Mouse (Mus musculus): ENCODE measurements around the gene Fus. TPM values are rescaled to one million over a fixed set of nuclear protein-coding genes. Genes with fewer than 3 reads are reported as not detected.

The Fus gene
- polyA plus RNA-seq (2017; shearing (Covaris generic)), result 135 TPM

DNA sequence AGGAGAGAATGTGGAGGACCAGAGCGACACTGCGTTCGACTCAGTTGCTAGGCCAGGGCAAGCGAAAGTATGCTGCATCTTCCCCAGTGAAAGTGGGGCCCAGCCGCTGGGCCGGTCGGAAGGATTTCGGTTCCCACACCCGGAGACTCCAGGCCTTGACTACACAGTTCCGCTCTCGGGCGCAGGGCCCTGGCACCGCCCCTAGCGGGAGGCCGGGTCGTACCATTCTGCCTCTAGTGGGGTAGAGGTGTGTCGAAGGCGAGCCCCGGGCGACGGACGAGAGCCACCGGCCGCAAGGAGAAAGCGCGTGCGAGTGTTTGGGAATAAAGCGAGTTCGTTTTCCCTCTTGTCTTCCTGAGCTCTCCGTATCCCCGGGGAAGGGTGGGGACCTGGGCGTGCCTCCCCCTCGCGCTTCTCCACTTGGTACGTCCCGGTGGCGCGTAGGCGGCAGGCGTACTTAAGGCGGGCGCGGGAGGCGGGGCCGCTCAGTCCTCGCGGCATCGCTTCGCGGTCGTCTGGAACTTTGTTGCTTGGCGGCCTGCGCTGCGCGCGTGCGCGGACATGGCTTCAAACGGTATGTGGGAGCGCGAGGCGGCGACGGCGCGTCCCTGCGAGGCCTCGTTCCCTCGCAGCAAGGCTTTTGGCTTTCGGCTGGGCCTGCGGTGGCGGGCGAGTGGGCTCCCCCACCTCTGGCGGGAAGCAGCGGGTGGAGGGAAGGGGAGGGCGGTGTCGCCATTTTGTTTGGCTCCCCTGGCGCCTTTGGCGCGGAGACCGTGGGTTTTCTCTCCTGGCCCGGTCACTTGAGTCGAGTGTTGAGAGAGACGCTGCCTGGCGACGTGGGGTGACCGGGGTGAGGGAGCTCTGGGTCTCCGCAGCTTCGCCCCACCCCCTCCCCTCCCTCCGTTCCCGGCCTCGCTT lies at the start of gene Fus:
Gene Fus, plus strand, starts transcription at position 454 of the 918 bp plus-strand sequence.

DNA sequence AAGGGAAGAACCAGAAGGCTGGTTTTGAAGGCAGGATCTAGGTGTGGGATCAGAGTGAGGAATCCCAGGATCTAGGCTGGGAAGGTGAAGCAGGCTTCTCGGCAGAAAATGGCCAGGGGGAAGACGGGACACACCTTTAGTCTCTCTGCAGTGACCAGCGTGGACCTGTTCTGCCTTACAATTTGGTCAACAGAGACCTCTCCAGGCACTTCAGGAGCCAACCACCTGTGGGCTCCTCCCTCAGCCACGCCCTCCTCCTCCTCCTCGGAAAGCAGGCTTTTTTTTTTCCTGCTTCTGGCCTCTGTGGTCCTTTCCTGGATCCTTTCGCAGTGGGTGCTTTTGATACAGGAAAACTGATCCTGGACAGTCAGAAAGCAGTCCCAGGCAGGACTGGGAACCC lies 37.3 kb upstream of the Fus start, which contains the start of gene Prss8:
Gene Prss8, minus strand, starts transcription at position 182 of the 400 bp plus-strand sequence.

DNA sequence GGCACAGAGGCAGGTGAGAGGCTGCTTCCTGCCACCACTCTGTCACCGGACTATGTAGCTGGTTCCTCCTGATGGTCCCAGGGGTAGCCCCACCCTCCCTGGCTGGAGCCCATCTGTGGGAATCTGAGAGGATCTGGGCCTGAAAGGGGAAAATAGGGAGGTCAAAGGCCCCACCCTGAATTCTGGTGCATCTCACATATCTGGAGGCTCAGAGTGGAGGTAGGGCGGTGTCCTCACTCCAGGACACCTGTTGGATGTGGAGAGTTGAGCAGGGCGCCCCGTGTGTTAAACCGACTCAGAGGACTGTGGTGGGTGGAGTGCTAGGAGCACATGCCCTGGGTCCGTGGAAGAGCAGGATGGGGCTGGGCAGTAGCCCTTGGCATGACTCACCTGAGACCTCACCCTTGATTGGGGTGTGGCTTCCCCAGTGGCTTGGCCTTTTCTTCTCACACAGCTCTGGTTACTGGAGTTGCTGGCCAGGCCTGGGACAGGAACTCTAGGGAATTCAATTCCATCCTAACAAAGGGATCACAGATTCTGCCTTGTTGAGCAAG lies 20.7 kb upstream of the Fus start, which contains the start of gene Prss36:
Gene Prss36, minus strand, starts transcription at position 256 of the 554 bp plus-strand sequence.

DNA sequence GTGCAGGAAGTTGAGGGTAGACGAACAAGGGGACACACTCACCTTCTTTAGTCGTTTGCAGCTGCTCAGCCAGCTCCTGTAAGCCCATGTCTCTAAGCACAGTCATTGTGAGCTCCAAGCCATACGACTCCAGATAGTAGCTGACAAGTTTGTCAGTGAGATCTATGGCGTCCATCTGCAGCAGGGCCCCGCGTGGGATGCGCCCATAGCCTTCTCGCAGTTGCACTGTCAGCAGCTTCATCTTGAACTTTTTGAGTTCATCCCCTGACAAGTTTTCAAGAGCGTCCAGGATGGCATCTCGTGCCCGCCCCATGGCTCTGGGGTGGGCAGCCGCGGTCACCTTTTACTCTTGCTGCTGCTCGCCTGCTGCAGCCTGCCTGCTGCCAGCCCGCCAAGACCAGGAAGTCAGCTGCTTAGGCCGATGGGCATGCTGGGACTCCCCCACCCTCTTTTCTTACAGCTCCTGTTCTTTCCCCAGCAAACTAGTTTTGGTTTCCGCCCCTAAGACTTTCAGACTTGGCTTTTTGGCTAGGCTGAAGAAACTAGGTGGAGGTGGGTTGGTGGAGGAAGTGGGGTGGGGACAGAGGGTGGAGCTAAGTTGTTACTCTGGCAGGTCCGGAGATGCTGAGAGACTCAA lies 26.2 kb downstream of the Fus start, which contains the start of gene Pycard:
Gene Pycard, minus strand, starts transcription at position 527 of the 637 bp plus-strand sequence.

DNA sequence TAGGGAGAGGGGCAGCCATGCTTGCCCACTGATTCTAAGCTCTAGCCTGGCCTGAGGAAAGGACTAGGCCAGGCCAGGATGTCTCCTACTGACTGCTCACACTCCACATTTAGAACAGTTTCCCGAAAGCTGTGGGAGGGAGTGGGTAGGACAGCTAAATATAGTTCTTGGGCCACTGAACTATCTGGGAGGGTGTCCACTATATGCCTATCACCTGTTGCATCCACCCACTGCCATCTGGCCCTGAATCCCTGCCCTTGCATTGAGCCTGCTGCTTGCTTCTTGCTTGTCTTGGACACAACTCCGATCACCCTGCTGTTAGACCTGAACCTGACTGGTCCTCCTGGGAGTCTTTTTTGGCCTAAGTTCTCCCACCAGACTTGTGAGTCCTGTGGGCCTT lies 36.4 kb downstream of the Fus start, which contains the start of gene Trim72:
Gene Trim72, plus strand, starts transcription at position 262 of the 400 bp plus-strand sequence.

Other genes starting within 250 kb of the Fus start
- not detected for gene Ctf2, start 235.3 kb upstream of the Fus start, polyA plus RNA-seq (2017; shearing (Covaris generic))
- 0.89 TPM for gene Fbxl19, start 222.9 kb upstream of the Fus start, polyA plus RNA-seq (2017; shearing (Covaris generic))
- gene Orai3, start 197.6 kb upstream of the Fus start, polyA plus RNA-seq (2017; shearing (Covaris generic)), result 32.8 TPM
- gene Setd1a, start 190.8 kb upstream of the Fus start, polyA plus RNA-seq (2017; shearing (Covaris generic)), result 1.5 TPM
- gene Gm49388, start 181.8 kb upstream of the Fus start, polyA plus RNA-seq (2017; shearing (Covaris generic)), result not detected
- gene Hsd3b7, start 166.9 kb upstream of the Fus start, polyA plus RNA-seq (2017; shearing (Covaris generic)), result 4.9 TPM
- 168 TPM for gene Stx4a, start 143.2 kb upstream of the Fus start, polyA plus RNA-seq (2017; shearing (Covaris generic))
- not detected for gene Stx1b, start 142.9 kb upstream of the Fus start, polyA plus RNA-seq (2017; shearing (Covaris generic))
- 65.1 TPM for gene Zfp646, start 91.2 kb upstream of the Fus start, polyA plus RNA-seq (2017; shearing (Covaris generic))
- gene Zfp668, start 90.6 kb upstream of the Fus start, polyA plus RNA-seq (2017; shearing (Covaris generic)), result 21.6 TPM
- 0.81 TPM for gene Prss53, start 76.5 kb upstream of the Fus start, polyA plus RNA-seq (2017; shearing (Covaris generic))
- gene Gm21974, start 72.0 kb upstream of the Fus start, polyA plus RNA-seq (2017; shearing (Covaris generic)), result not detected
- 54.2 TPM for gene Vkorc1, start 71.8 kb upstream of the Fus start, polyA plus RNA-seq (2017; shearing (Covaris generic))
- 52.5 TPM for gene Bckdk, start 63.4 kb upstream of the Fus start, polyA plus RNA-seq (2017; shearing (Covaris generic))
- gene Kat8, start 54.9 kb upstream of the Fus start, polyA plus RNA-seq (2017; shearing (Covaris generic)), result 51.7 TPM
- not detected for gene Prss8, start 37.4 kb upstream of the Fus start, polyA plus RNA-seq (2017; shearing (Covaris generic))
- gene Prss36, start 20.7 kb upstream of the Fus start, polyA plus RNA-seq (2017; shearing (Covaris generic)), result 5.0 TPM
- gene Pycard, start 26.4 kb downstream of the Fus start, polyA plus RNA-seq (2017; shearing (Covaris generic)), result 339 TPM
- gene Trim72, start 36.5 kb downstream of the Fus start, polyA plus RNA-seq (2017; shearing (Covaris generic)), result not detected
- gene Itgam, start 95.2 kb downstream of the Fus start, polyA plus RNA-seq (2017; shearing (Covaris generic)), result 1.3 TPM
- gene Gm49368, start 95.2 kb downstream of the Fus start, polyA plus RNA-seq (2017; shearing (Covaris generic)), result not detected
- 0.87 TPM for gene Itgax, start 162.1 kb downstream of the Fus start, polyA plus RNA-seq (2017; shearing (Covaris generic))
- gene Itgad, start 186.9 kb downstream of the Fus start, polyA plus RNA-seq (2017; shearing (Covaris generic)), result 2.4 TPM
- gene Cox6a2, start 238.9 kb downstream of the Fus start, polyA plus RNA-seq (2017; shearing (Covaris generic)), result not detected